Mouse (Mus musculus): ENCODE results near the gene Fam184b. TPM values are rescaled to one million over a fixed set of nuclear protein-coding genes. Genes with fewer than 3 reads are reported as not detected.
A peak's percentile ranks its signal among the peaks of the same experiment; 100 is the strongest.

Gene Fam184b
- total RNA-seq, 2 experiments from 2014 or later, result 8.1 TPM

DNA sequence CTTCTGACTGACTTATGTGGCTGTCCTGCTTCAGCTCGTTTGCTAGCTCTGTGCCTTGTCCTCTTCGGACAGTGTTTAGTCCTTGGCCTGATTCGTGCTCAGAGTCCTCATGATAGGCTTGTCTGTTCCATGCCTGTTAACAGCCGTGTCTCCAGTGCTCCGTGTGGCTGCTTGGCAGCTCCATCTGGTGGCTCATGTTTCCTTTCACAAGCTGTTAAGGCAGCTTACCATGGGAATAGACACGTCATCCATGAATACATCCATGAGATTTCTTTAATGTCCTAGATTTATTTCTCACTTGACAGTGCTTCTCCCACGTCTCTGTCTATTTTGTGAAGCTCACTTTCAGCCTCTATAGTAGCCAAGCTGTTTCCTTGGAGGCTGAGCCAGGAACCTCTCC, 129.3 kb downstream of the Fam184b start:
- H3K27ac ChIP-seq, result no peak overlapping the region
- peak; percentile 34 for TF ChIP-seq CTCF (IDR thresholded peaks at IDR 0.05)
- H3K4me3 ChIP-seq, result no peak overlapping the region
- DNase-seq (ENCODE audit: extremely low spot score in 1 of 2, low spot score in 2 of 2), result no peak
- intact Hi-C loops (cut with DNase I), result no loop called here

DNA sequence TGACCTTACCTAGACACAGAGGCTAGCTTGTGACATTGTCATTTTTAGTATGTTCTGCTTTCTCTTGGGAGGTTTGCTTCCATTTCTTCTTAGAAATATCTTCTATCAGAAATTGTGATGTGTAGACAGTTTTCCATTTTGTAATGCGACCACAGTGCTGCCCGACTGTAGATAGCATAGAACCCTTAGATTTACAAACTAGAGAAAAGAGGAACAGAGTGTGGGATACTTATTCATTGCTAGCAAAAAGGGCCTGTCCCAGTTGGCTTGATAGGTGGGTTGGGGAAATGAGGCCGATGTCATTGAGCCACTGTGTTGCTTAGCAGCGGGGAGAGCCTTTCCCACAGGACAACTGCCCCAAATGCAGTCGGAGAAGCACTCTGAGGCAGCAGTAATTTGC, 141.8 kb downstream of the Fam184b start:
- intact Hi-C loops (cut with DNase I), result no loop called here
- peak overlapping the region; percentile 41; the same call in 1 of the 2 replicates for H3K27ac ChIP-seq
- no peak overlapping the region for H3K4me3 ChIP-seq
- no peak for TF ChIP-seq CTCF (IDR thresholded peaks at IDR 0.05)
- DNase-seq (ENCODE audit: extremely low spot score in 1 of 2, low spot score in 2 of 2), result no peak

DNA sequence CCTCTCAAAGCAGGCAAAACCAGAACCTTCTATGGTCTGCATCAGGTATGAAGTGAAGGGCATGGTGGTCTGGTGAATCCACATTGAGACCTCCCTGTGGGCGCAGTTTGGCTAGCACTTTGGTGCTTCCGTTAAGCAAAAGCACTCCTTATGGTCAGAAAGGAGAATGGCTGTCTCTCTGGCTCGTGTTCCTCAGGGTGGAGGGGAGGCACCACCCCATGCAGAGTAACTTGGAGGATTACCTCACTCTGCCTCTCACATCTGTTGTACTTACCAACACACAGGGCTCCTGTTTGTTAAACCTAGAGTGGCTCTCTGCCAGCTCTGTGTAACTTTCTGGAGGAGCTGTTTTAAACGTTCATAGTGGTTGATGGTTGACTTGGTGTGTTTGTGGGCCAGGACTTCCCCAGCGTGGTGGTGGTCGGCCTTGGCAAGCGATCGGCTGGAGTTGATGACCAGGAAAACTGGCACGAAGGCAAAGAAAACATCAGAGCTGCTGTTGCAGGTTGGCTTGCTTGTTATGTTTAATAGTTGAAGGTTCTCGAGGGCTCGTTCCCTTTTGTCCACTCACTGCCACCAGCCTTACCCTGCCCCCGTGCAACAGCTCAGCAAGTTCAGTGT, 142.4 kb downstream of the Fam184b start:
- intact Hi-C loops (cut with DNase I), result no loop called here
- TF ChIP-seq CTCF (IDR thresholded peaks at IDR 0.05), result no peak
- no peak overlapping the region for H3K4me3 ChIP-seq
- no peak for DNase-seq (ENCODE audit: extremely low spot score in 1 of 2, low spot score in 2 of 2)
- H3K27ac ChIP-seq, result peak overlapping the region; percentile 41; the same call in 1 of the 2 replicates

DNA sequence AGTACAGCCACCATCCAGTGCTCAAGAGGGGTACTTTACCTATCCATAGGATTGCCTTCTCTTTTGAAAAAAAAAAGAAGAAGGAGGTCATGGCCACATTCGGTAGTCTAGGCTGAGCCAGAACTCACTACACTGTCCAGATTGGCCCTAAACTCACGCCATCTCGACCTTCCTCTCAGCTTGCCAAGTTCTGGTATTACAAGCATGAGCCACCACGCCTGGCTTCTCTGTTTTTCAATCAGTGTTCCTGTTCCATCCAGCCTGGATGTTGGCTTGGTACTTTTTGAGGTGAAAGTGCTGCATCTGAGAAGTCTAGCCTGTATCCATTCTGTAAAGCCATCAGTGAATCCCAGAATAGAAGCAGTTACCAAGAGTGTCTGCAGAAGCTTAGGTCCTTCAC, 142.9 kb downstream of the Fam184b start:
- no peak for TF ChIP-seq CTCF (IDR thresholded peaks at IDR 0.05)
- Histone ChIP-seq H3K27ac (no peak overlapping the region; the same call in 1 of the 2 replicates), H3K4me3 (no peak overlapping the region)
- DNase-seq (ENCODE audit: extremely low spot score in 1 of 2, low spot score in 2 of 2), result no peak
- intact Hi-C loops (cut with DNase I), result no loop called here

DNA sequence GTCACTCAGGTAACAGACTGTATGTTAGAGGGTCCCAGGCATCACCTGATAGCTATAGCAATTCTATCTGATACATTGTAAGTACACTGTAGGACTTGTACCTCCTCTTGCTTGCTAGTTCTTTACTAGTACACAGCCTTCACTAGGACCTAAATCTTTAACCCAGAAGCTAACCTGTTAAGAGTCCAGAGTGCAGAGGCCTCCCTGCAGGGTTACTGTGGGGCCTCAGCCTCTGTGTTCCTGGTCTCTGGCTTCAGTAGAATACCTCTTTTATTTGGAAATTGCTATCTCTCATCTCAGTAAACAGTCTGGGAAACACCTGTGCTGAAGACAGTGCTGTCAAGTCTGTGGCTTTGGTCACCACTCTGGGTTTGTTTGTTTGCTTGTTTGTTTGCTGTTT, 143.4 kb downstream of the Fam184b start:
- no peak overlapping the region; the same call in 1 of the 2 replicates for H3K27ac ChIP-seq
- no peak for TF ChIP-seq CTCF (IDR thresholded peaks at IDR 0.05)
- no peak overlapping the region for H3K4me3 ChIP-seq
- DNase-seq (ENCODE audit: extremely low spot score in 1 of 2, low spot score in 2 of 2), result no peak
- intact Hi-C loops (cut with DNase I), result no loop called here

DNA sequence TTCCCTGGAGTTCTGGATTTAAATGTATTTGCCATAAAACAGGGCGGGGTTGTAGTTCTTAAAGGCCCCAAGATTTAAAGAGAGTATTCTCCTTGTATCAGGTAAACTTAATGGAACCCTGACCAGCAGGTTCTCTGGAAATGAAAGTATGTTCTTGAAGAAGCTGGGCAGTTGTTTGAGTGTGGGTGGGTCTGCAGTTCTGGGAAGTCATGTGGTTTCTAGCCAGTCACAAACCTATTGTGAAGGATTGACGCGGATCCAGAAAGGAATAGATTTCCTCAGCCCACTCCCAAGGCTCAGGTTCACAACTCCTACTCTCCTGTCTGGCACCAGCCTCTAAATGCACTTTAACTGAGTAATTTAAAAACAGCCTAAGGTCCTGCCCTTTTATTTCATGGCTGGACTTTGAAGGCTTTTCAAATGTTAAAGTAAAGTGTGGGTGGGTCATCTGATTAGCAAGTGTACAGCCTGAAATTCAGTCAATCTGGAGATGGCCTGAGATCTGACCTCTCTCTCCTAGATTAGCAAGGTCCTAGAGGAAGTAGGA, 143.9 kb downstream of the Fam184b start:
- Histone ChIP-seq H3K4me3 (no peak overlapping the region), H3K27ac (no peak overlapping the region; the same call in 1 of the 2 replicates)
- no peak for DNase-seq (ENCODE audit: extremely low spot score in 1 of 2, low spot score in 2 of 2)
- TF ChIP-seq CTCF (IDR thresholded peaks at IDR 0.05), result no peak
- intact Hi-C loops (cut with DNase I), result no loop called here

DNA sequence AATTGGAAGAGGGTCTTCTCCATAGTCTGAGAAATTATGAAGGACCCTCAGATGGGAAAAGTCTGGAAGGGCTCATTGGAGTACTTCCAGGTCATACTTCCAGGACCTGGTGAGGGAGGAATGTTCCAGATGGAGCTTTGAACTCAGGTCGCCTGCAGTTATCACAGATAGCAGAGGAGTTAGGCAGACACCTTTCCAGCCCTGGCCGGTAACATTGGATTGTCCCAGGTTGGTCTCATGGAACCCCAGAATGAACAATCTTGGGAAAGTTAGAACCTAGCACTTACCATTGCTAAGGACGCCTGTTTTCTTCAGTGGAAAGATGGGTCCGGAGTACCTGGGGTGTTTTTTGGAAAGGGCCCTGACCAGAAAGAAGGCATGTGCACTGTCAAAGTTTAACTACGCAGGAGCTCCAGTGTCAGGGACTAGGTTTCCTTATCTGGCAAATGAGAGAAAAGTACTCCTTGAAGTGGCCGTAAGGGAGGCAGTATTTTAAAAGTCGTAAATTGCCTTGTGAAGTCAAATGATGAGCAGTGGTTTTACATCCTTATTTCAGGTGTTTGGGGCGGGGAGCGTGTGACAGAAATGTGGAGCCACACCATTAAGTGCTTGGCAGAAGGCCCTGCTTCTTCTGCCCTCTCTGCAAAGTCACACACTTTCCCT, 145.2 kb downstream of the Fam184b start:
- no peak for TF ChIP-seq CTCF (IDR thresholded peaks at IDR 0.05)
- intact Hi-C loops (cut with DNase I), result no loop called here
- DNase-seq (ENCODE audit: extremely low spot score in 1 of 2, low spot score in 2 of 2), result no peak
- Histone ChIP-seq H3K27ac (peak overlapping the region; percentile 60; the same call in 1 of the 2 replicates), H3K4me3 (peak overlapping the region; percentile 71)

DNA sequence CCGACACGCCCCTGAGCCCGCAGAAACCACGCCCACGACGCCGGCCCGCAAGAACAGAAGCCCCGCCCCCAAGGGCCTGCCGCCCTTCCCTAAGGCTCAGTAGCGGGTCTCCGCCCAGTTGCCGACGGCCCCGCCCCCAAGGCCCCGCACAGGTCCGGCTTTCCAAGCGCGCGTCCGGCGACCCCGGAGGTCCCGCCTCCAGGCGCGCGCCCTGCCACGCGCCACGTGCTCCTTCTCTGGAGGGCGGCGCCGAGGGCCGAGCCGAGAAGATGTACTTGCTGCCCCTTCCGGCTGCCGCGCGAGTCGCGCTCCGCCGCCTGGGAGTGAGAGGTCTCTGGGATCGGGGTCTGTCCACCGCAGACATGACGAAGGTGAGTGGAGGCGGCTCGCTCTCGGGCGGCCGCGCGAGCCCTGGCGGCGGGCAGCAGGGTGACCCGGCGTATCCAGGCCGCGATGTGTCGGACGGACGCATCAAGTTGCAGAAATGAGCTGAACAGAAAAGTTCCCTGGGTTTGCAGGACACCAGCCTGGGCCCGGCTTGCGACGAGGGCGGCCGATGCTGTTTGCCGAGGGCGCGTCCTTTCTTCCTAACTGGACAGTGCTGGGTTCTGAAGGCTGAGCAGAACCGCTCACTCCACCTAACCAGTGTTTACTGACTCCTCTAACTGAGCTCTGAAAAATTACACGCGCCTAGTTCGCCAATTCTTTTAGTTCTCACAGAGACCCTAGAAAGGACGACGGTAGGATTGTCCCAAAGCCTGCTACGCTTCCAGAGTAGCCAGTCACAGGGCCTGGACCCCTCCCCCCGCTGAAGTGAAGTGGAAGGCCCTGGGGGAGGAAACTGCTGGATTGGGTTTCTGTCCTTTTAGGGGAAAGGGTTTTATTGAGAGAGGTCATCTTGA, 146.0 kb downstream of the Fam184b start, which contains the start of gene Lap3:
Gene Lap3, plus strand, starts transcription at position 184 of the 902 bp plus-strand sequence.
- intact Hi-C loops (cut with DNase I), result loop anchor here (2.0 kb wide), 2 partner anchors 19 to 45 kb away; no protein-coding TSS in a partner anchor
- H3K27ac ChIP-seq, result peak within 1 kb of the TSS; percentile 60
- DNase-seq (ENCODE audit: extremely low spot score in 1 of 2, low spot score in 2 of 2), result peak; percentile 96 to 98
- peak; percentile 54 for TF ChIP-seq CTCF (IDR thresholded peaks at IDR 0.05)
- H3K4me3 ChIP-seq, result peak within 1 kb of the TSS; percentile 71

DNA sequence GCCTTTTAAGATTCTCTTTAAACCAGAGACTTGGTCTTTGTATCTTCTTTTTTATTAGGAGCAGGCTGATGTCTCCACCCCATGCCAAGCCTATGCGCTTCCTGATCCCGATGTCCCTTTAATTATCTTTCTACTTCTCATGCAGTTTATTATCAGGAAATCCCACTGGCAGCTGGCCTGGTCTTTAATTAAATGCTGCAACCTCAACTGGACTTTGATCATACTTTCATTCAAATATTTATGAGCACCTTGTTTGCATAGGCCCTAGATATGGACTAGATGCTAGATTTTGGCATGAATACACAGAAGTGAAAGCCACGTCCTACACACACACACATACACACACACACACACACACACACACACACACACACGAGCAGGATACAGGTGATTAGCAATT, 147.6 kb downstream of the Fam184b start:
- no peak overlapping the region for H3K4me3 ChIP-seq
- no peak for DNase-seq (ENCODE audit: extremely low spot score in 1 of 2, low spot score in 2 of 2)
- no peak overlapping the region for H3K27ac ChIP-seq
- intact Hi-C loops (cut with DNase I), result loop anchor here (2.0 kb wide), 2 partner anchors 17 to 43 kb away; no protein-coding TSS in a partner anchor
- no peak for TF ChIP-seq CTCF (IDR thresholded peaks at IDR 0.05)

DNA sequence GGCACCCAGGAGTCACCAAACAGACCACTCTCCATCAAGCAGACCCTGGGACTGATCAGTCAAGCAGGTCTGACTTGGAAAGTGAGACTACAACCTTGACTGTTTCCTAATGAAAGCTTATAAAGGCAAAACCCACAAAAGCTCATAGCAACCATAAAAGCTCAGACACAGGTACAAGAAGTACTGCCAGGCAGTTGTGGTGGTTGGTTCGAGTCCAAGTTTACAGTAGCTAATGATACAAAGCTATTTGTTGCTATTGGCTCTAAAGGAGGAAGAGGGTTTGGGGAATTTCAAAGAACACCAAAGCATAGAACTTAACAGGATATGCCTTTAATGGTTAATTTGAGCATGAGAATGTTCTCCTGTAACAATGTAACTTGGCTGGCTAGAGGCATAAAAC, 155.8 kb downstream of the Fam184b start:
- H3K27ac ChIP-seq, result no peak overlapping the region
- intact Hi-C loops (cut with DNase I), result no loop called here
- no peak for TF ChIP-seq CTCF (IDR thresholded peaks at IDR 0.05)
- DNase-seq (ENCODE audit: extremely low spot score in 1 of 2, low spot score in 2 of 2), result no peak
- no peak overlapping the region for H3K4me3 ChIP-seq

DNA sequence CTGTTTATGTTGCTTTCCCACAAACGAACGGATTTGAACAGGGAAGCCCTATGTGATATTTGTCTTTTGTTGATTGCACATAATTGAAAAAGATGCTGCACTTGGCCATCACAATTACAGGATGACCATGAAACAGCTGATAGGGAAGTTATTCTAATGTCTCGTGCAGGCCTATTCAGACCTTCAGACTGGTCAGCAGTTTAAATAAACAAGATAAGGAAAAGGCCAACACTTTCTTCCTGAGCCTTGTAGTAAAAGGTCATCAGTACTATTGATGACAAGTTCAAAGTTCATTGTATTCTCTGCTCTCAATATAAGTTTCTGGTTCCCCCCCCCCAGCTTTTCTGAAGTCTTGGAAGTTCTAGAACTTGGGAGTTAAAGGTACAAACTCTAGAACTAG, 156.8 kb downstream of the Fam184b start:
- no peak for TF ChIP-seq CTCF (IDR thresholded peaks at IDR 0.05)
- Histone ChIP-seq H3K4me3 (no peak overlapping the region), H3K27ac (no peak overlapping the region)
- no peak for DNase-seq (ENCODE audit: extremely low spot score in 1 of 2, low spot score in 2 of 2)
- intact Hi-C loops (cut with DNase I), result no loop called here

Measured in left cerebral cortex, adult 2 months (tissue).